Mouse (Mus musculus): ENCODE results near the gene Dnm3. TPM values are rescaled to one million over a fixed set of nuclear protein-coding genes. Genes with fewer than 3 reads are reported as not detected.

Dnm3 gene
- total and polyA plus RNA-seq, 3 experiments = not detected

DNA sequence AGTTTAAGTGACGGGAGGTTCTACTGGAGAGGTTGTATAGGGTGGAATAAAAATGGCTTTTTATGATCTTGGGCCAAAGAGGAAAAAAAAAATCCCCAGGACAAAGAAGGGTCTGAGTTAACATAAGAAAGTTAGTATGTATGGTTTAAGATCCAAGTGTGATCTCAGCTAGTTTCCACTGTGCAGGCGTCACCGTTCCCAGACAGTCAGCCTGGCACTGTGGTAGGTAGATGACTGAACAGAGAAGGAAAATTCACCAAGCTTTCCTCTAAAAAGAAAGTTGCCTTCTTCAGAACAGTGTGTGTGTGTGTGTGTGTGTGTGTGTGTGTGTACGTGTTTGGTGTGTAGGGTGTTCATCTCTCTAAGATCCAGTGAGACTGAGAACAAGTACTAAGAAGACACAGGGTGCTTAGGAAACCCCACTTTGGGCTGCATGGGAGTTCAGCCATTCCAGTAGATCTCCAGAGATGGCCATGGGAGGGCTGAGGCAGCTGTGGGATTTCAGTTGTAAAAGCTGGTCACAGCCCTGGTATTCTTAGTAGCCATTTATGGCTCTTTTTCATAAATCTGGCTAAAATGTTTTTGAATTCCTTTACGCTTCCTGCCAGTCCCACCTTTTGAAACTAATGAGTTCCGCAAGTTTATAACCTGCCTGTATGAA lies 441.9 kb downstream of the Dnm3 start:
- Histone ChIP-seq H3K9me3 (replicated peaks; ENCODE audit: insufficient read depth, low read length) (no peaks in the 10 kb centered on the region), H3K4me1 (ENCODE audit: control insufficient read depth in 1 of 2, insufficient read depth in 2 of 2, low read length in 2 of 2) (0 out of 4 replicates have a peak, but pooled peaks cover 0 to 4% of the 10 kb centered on the region in 2 experiments), H3K4me3 (ENCODE audit: control insufficient read depth in 1 of 2, insufficient read depth in 1 of 2, low read depth in 2 of 2, low read length in 2 of 2) (no peak overlapping the region), H3K27ac (ENCODE audit: control insufficient read depth, low read depth, low read length) (no peak overlapping the region), H3K79me2 (ENCODE audit: control insufficient read depth, insufficient read depth, low read length, poor library complexity) (no peaks in the 10 kb centered on the region), H3K27me3 (ENCODE audit: control insufficient read depth in 1 of 2, insufficient read depth in 2 of 2, low read length in 2 of 2) (no peaks in the 10 kb centered on the region; a peak in 2 of 4 replicates), H3K36me3 (ENCODE audit: control insufficient read depth in 1 of 2, insufficient read depth in 2 of 2, low read length in 2 of 2) (peaks cover 0 to 4% of the 10 kb centered on the region in 2 experiments; a peak in 2 of 4 replicates), H3K9ac (ENCODE audit: control insufficient read depth, low read depth, low read length, poor library complexity, severe bottlenecking) (no peak overlapping the region)
- DNase-seq (ENCODE audit: low read depth, low spot score) = no peak
- no peak for TF ChIP-seq CTCF (IDR thresholded peaks at IDR 0.05 in 2 of 3, conservative IDR thresholded peaks at IDR 0.05 in 1 of 3; ENCODE audit: control insufficient read depth in 1 of 3, insufficient read depth in 1 of 3, low read depth in 2 of 3, low read length in 3 of 3, poor library complexity in 1 of 3, severe bottlenecking in 1 of 3)
- no peak for TF ChIP-seq NRF1 (IDR thresholded peaks at IDR 0.05; ENCODE audit: insufficient read depth, low read depth, low read length, poor library complexity, severe bottlenecking)
- no peak for TF ChIP-seq USF2 (IDR thresholded peaks at IDR 0.05; ENCODE audit: borderline replicate concordance in 1 of 2, insufficient read depth in 1 of 2, low read depth in 1 of 2, low read length in 2 of 2)
- no peak for TF ChIP-seq MEF2A (IDR thresholded peaks at IDR 0.05; ENCODE audit: extremely low read depth, insufficient replicate concordance, low read depth, low read length, poor library complexity, severe bottlenecking)
- TF ChIP-seq ZKSCAN1 (IDR thresholded peaks at IDR 0.05; ENCODE audit: low read depth, low read length) = no peak
- no peak for TF ChIP-seq ETS1 (IDR thresholded peaks at IDR 0.05; ENCODE audit: low read depth, low read length)
- no peak for TF ChIP-seq ZNF384 (IDR thresholded peaks at IDR 0.05; ENCODE audit: low read depth, low read length)
- TF ChIP-seq RAD21 (IDR thresholded peaks at IDR 0.05; ENCODE audit: low read depth, low read length) = no peak
- TF ChIP-seq CHD2 (IDR thresholded peaks at IDR 0.05; ENCODE audit: low read length) = no peak
- TF ChIP-seq MYB (IDR thresholded peaks at IDR 0.05; ENCODE audit: low read depth, low read length) = no peak
- no peak for TF ChIP-seq MXI1 (IDR thresholded peaks at IDR 0.05; ENCODE audit: low read depth, low read length)

- H3K4me1 ChIP-seq (ENCODE audit: control insufficient read depth in 1 of 2, insufficient read depth in 2 of 2, low read length in 2 of 2) = no peaks in the 10 kb centered on the region
- H3K9me3 ChIP-seq (replicated peaks; ENCODE audit: insufficient read depth, low read length) = no peaks in the 10 kb centered on the region
- no peak for DNase-seq (ENCODE audit: low read depth, low spot score)
- TF ChIP-seq GABPA (IDR thresholded peaks at IDR 0.05; ENCODE audit: low read depth, low read length) (no peak), MAX (IDR thresholded peaks at IDR 0.05; ENCODE audit: low read length) (no peak), CTCF (IDR thresholded peaks at IDR 0.05 in 2 of 3, conservative IDR thresholded peaks at IDR 0.05 in 1 of 3; ENCODE audit: control insufficient read depth in 1 of 3, insufficient read depth in 1 of 3, low read depth in 2 of 3, low read length in 3 of 3, poor library complexity in 1 of 3, severe bottlenecking in 1 of 3) (no peak), ELF1 (IDR thresholded peaks at IDR 0.05; ENCODE audit: low read depth, low read length) (no peak)
- no peaks in the 10 kb centered on the region for H3K36me3 ChIP-seq (ENCODE audit: control insufficient read depth in 1 of 2, insufficient read depth in 2 of 2, low read length in 2 of 2)
- H3K27me3 ChIP-seq (ENCODE audit: control insufficient read depth in 1 of 2, insufficient read depth in 2 of 2, low read length in 2 of 2) = peaks cover 0 to 2% of the 10 kb centered on the region in 2 experiments; a peak in 1 of 4 replicates
- H3K27ac ChIP-seq (ENCODE audit: control insufficient read depth, low read depth, low read length) = no peak overlapping the region
- no peaks in the 10 kb centered on the region for H3K79me2 ChIP-seq (ENCODE audit: control insufficient read depth, insufficient read depth, low read length, poor library complexity)
- no peak overlapping the region for H3K9ac ChIP-seq (ENCODE audit: control insufficient read depth, low read depth, low read length, poor library complexity, severe bottlenecking)
- H3K4me3 ChIP-seq (ENCODE audit: control insufficient read depth in 1 of 2, insufficient read depth in 1 of 2, low read depth in 2 of 2, low read length in 2 of 2) = no peak overlapping the region
Measured at GRCm38 (mm10) chr1:162023681-162024270, 454.1 kb downstream of the Dnm3 start.
